Mouse (Mus musculus) limb, embryonic 11.5 days (tissue): ENCODE results near the gene Eps8l3. TPM values are rescaled to one million over a fixed set of nuclear protein-coding genes. Genes with fewer than 3 reads are reported as not detected.

Source experiments
- ATAC-seq: fragments of 200-750 bp; cut with Nextera tagmentation; 2 replicates; pipeline ENCODE4 v1.8.0; 2017; ENCODE audit warnings: low read depth; ENCODE audit not compliant: insufficient number of reproducible peaks, low FRiP score, low TSS enrichment
- DNase-seq: peaks from one replicate; pipeline ENCODE4 v3.0.0-alpha.2; 2015; ENCODE audit warnings: low spot score
- H3K27ac ChIP-seq: fragments of 300-500 bp; sonication (generic); replicated peaks from 2 replicates; pipeline ENCODE4 v1.5.1; 2014; ENCODE audit warnings: low read depth, mild to moderate bottlenecking, low read length
- H3K27me3 ChIP-seq: fragments of 300-500 bp; sonication (generic); 2 replicates; pipeline ENCODE4 v1.6.1; 2014; ENCODE audit warnings: mild to moderate bottlenecking, low read length, mixed read lengths; ENCODE audit not compliant: control insufficient read depth, insufficient read depth
- H3K36me3 ChIP-seq: fragments of 300-500 bp; sonication (generic); 2 replicates; pipeline ENCODE4 v1.6.1; 2014; ENCODE audit warnings: mild to moderate bottlenecking, low read length, moderate library complexity, mixed read lengths; ENCODE audit not compliant: control insufficient read depth, insufficient read depth
- H3K4me1 ChIP-seq: fragments of 300-500 bp; sonication (generic); 2 replicates; pipeline ENCODE4 v1.6.1; 2014; ENCODE audit warnings: low read length, mixed read lengths; ENCODE audit not compliant: control insufficient read depth, insufficient read depth
- H3K4me2 ChIP-seq: fragments of 300-500 bp; sonication (generic); 2 replicates; pipeline ENCODE4 v1.6.1; 2014; ENCODE audit warnings: low read depth, mild to moderate bottlenecking, moderate library complexity; ENCODE audit not compliant: severe bottlenecking
- H3K4me3 ChIP-seq: fragments of 300-500 bp; sonication (generic); 2 replicates; pipeline ENCODE4 v1.5.1; 2014; ENCODE audit warnings: low read depth, low read length
- H3K9ac ChIP-seq: fragments of 300-500 bp; sonication (generic); 2 replicates; pipeline ENCODE4 v1.6.1; 2014; ENCODE audit warnings: mild to moderate bottlenecking, low read length
- H3K9me3 ChIP-seq: fragments of 300-500 bp; sonication (generic); 2 replicates; pipeline ENCODE4 v1.6.1; 2016; ENCODE audit warnings: low read length; ENCODE audit not compliant: control insufficient read depth
- WGBS: fragments of 180-500 bp; shearing (Covaris S2); extraction: QIAGEN DNeasy Blood & Tissue Kit; methylation state at CpG from one replicate; pipeline ENCODE4 v1.1.7; 2014; 5-methylcytosine and 5-hydroxymethylcytosine counted together
- polyA plus RNA-seq: library from polyadenylated mRNA; unstranded; fragments of >200 nt; fragmentation: Nextera tagmentation; extraction: Ambion mirVana; gene quantifications from 2 replicates; pipeline ENCODE4 v1.2.1, GENCODE M21; 2014

The Eps8l3 gene
- not detected in 2 replicates for polyA plus RNA-seq

DNA sequence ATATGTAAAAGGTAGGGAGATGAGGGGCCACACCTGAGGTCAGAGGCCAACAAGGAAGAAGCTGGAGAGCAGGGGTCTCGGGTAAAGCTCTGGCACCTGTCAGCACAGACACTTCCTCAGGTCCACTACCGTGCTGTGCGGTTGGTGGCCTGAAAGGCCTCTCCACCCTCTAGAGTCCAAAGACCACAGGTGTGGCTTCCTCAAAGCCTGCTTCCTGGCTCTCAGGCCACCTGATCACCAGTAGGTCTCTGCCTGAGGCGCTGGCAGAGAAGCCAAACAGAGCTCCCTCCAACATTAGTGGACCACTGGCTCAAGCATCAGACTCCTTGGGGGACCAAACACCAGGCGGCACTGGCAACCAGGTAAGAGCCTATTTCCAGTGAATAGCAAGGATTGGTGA is at the start of gene Eps8l3:
Eps8l3 (plus strand) TSS at position 225 of the 400 bp plus-strand sequence.
- H3K27me3 ChIP-seq, result no peaks in the 10 kb centered on the region
- WGBS, result 90% methylated on average over 5 of the region's 5 CpGs

GRCm38 (mm10) chr3:107827873-107828405 is 49.1 kb upstream of the Eps8l3 start:
- Histone ChIP-seq H3K4me3 (no peak overlapping the region), H3K27me3 (no peaks in the 10 kb centered on the region), H3K36me3 (no peaks in the 10 kb centered on the region), H3K4me2 (no peak overlapping the region), H3K27ac (no peak overlapping the region), H3K9me3 (no peaks in the 10 kb centered on the region), H3K4me1 (peaks cover 5% of the 10 kb centered on the region; the same call in 1 of the 2 replicates), H3K9ac (no peak overlapping the region)
- ATAC-seq (no peak), DNase-seq (no peak)
- 90% methylated on average over 10 of the region's 10 CpGs for WGBS

More for the DNA sequence above, at the start of gene Eps8l3:
- Histone ChIP-seq H3K36me3 (no peaks in the 10 kb centered on the region), H3K9me3 (no peaks in the 10 kb centered on the region), H3K4me1 (no peaks in the 10 kb centered on the region), H3K9ac (no peak within 1 kb of the TSS), H3K27ac (no peak within 1 kb of the TSS), H3K4me3 (no peak within 1 kb of the TSS), H3K4me2 (no peak within 1 kb of the TSS)
- no peak for ATAC-seq
- DNase-seq, result no peak

DNA sequence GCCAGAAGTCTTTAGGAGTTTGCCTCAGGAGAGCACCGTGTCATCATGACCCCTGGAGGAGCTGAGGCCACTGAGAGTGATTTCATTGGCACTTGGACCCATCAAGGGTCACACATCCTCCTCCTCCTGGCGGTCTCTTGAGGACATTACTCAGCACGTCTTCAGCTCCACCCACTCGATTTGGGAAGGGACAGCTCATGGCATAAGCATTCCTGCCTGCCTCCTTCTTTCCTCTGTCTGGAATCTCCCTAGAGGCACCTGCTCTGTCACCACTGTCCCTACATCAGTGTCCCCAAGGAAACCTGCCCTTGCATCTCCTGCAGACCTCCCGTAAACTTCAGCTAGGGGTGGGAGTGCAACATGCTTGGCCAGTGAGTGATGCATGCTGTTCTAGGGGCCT is 48.5 kb upstream of the Eps8l3 start:
- H3K4me2 ChIP-seq, result no peak overlapping the region
- peaks cover 10% of the 10 kb centered on the region; the same call in 1 of the 2 replicates for H3K4me1 ChIP-seq
- H3K36me3 ChIP-seq, result no peaks in the 10 kb centered on the region
- 42% methylated on average over 5 of the region's 5 CpGs for whole genome bisulfite sequencing
- DNase-seq (no peak), ATAC-seq (no peak)
- H3K9ac ChIP-seq, result no peak overlapping the region
- H3K27me3 ChIP-seq, result no peaks in the 10 kb centered on the region
- H3K9me3 ChIP-seq, result no peaks in the 10 kb centered on the region
- H3K27ac ChIP-seq, result no peak overlapping the region
- H3K4me3 ChIP-seq, result no peak overlapping the region

DNA sequence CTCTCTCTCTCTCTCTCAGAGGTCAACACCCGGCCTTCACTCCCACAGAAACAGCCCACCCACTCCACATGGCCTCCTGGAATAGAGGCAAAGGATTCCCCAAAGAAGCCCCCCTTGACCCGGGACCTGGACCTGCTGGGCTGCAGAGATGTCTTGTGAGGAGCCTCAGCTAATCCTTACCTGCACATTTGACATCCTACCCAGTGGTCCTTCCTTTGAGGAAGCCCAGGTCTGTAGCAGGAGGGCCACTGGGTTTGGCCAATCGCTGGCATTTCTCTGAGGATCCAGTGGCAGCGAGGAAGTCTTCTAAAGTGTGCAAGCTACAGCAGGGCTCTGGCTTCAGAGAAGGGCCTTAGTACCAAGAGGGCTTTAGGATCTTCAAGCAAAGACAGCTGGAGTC is 48.0 kb upstream of the Eps8l3 start:
- H3K4me1 ChIP-seq, result peaks cover 10% of the 10 kb centered on the region; the same call in 1 of the 2 replicates
- ATAC-seq, result no peak
- H3K27ac ChIP-seq, result no peak overlapping the region
- DNase-seq, result no peak
- no peaks in the 10 kb centered on the region for H3K9me3 ChIP-seq
- no peak overlapping the region for H3K4me3 ChIP-seq
- WGBS, result 89% methylated on average over 4 of the region's 4 CpGs
- H3K4me2 ChIP-seq, result no peak overlapping the region
- H3K36me3 ChIP-seq, result no peaks in the 10 kb centered on the region
- no peak overlapping the region for H3K9ac ChIP-seq
- no peaks in the 10 kb centered on the region for H3K27me3 ChIP-seq

DNA sequence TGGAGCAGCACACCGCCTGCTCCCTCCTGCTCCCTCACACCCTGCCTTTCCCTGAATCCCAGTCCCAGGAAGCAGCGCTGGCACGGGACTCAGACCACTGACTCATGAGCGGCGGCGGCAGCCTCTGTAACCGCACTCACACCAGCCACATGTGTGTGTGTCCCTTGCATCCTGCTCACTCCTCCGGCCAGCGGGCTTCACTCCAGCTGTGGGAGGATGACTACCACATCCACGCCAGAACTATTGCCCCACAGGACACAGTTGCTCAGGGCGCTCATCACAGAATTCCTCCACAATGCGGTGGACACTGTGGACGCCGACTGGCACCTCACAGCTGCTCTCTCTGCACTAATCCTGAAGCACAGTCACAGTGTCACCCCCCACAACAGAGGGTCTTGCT is 47.4 kb upstream of the Eps8l3 start:
- Histone ChIP-seq H3K4me2 (no peak overlapping the region), H3K27me3 (no peaks in the 10 kb centered on the region), H3K36me3 (no peaks in the 10 kb centered on the region), H3K27ac (no peak overlapping the region), H3K4me3 (no peak overlapping the region), H3K9me3 (no peaks in the 10 kb centered on the region), H3K4me1 (peaks cover 10% of the 10 kb centered on the region; the same call in 1 of the 2 replicates), H3K9ac (no peak overlapping the region)
- ATAC-seq (no peak), DNase-seq (no peak)
- WGBS, result 63% methylated on average over 14 of the region's 14 CpGs

DNA sequence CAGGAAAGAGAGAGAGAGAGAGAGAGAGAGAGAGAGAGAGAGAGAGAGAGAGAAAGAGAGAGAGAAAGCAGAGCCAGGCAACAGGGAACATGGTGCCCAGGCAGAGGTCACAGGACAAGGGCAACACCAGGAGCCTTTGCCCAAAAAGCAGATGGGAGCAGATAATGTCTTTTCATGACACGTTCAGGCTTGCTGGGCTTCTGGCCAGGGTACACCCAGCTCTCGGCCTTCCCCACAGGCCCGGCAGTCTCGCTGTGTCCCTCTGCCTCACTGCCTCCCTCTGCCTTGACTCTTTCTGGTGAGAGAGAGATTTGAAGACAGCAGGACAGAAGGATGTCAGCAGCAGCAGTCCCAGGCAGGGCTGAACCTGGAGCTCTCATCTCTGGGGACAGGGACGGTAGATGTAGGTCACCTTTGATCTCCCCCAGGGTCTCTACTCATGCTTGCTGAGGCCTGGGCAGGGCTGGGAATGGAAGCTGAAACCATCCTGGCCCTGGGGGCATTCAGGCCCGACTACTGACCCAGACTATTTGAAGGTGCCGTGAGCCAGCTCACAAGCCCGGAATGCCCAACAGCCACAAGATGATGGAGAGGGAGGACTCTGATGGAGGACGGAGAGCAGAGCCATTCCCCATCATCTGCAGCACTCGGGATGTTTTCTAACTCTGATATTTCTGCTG is 45.0 kb upstream of the Eps8l3 start:
- Histone ChIP-seq H3K27me3 (no peaks in the 10 kb centered on the region), H3K4me3 (no peak overlapping the region), H3K36me3 (no peaks in the 10 kb centered on the region), H3K9me3 (no peaks in the 10 kb centered on the region), H3K4me1 (peaks cover 10% of the 10 kb centered on the region; the same call in 1 of the 2 replicates), H3K4me2 (no peak overlapping the region), H3K9ac (no peak overlapping the region), H3K27ac (no peak overlapping the region)
- 64% methylated on average over 10 of the region's 10 CpGs for WGBS
- ATAC-seq (no peak), DNase-seq (no peak)

DNA sequence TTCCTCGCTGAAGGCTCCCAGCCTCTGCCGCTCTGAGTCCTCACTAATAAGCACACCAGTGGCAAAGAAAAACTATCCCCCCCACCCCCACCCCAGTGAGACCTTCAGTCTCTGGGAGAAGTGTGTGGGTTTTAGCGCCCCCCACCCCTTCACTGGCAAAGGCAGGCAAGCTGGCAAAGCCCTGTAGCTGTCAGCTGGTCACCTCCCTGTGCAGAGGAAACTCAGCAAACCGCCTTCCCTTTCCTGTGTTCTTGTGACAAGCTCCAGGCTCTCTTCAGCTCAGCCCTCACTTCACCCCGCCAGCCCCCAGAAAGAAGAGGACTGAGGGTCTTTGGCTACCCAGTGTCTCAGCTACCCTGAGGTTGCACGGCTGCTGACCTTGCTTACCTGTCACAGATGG is 44.4 kb upstream of the Eps8l3 start:
- 0 out of 2 replicates have a peak overlapping the region, but pooled peaks have one; percentile 3 for H3K4me2 ChIP-seq
- DNase-seq (no peak), ATAC-seq (no peak; the same call in 1 of the 2 replicates)
- H3K4me3 ChIP-seq, result no peak overlapping the region
- no peaks in the 10 kb centered on the region for H3K36me3 ChIP-seq
- 60% methylated on average over 6 of the region's 6 CpGs for WGBS
- H3K9ac ChIP-seq, result no peak overlapping the region
- H3K9me3 ChIP-seq, result no peaks in the 10 kb centered on the region
- H3K4me1 ChIP-seq, result peaks cover 10% of the 10 kb centered on the region; the same call in 1 of the 2 replicates
- H3K27ac ChIP-seq, result no peak overlapping the region
- H3K27me3 ChIP-seq, result no peaks in the 10 kb centered on the region

DNA sequence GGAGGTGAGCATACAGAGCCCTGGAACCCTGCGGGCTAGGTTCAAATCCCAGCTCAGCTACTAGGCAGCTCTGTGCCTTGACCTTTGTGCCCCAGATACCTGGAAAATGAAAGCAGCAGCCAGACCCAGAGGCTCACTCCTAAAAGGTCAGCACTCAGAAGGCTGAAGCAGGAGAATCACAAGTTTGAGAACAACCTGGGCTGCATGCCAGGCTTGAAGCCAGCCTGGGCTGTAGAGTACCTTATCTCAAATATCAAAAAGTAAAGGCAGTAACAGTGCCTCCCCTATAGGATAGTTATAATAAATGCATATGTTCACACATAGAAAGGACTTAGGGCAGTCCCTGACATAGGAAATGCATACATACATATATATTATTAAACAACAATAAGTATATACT is 43.7 kb upstream of the Eps8l3 start:
- Histone ChIP-seq H3K36me3 (no peaks in the 10 kb centered on the region), H3K4me1 (peaks cover 10% of the 10 kb centered on the region; the same call in 1 of the 2 replicates), H3K9me3 (no peaks in the 10 kb centered on the region), H3K4me3 (no peak overlapping the region), H3K4me2 (no peak overlapping the region), H3K9ac (no peak overlapping the region), H3K27me3 (no peaks in the 10 kb centered on the region), H3K27ac (0 out of 2 replicates have a peak overlapping the region, but pooled peaks have one; percentile 31)
- WGBS, result 71% methylated on average over 1 of the region's 1 CpGs
- ATAC-seq (no peak), DNase-seq (no peak)
